Mouse (Mus musculus) megakaryocyte progenitor cell, adult 5-6 weeks (primary cell): ENCODE measurements around the gene Med27. TPM values are rescaled to one million over a fixed set of nuclear protein-coding genes. Genes with fewer than 3 reads are reported as not detected.

Experiments used
- ATAC-seq: replicated peaks from 2 replicates; pipeline ENCODE4 v1.8.0; 2016; ENCODE audit warnings: mild to moderate bottlenecking, moderate TSS enrichment, inconsistent platforms; ENCODE audit not compliant: poor library complexity
- total RNA-seq, 2 experiments: library from RNA; stranded (forward) in 1 of 2; stranded (reverse) in 1 of 2; fragments of 157-497, 149-512 nt in 1 of 2; fragments of 200-1000 nt in 1 of 2; gene quantifications; 2 replicates each; pipeline versions ENCODE4 v1.2.3 to v1.2.4; 2015 to 2017

Gene Med27
- total RNA-seq, 2 experiments from 2014 or later, result 15.5 to 40.7 TPM

DNA sequence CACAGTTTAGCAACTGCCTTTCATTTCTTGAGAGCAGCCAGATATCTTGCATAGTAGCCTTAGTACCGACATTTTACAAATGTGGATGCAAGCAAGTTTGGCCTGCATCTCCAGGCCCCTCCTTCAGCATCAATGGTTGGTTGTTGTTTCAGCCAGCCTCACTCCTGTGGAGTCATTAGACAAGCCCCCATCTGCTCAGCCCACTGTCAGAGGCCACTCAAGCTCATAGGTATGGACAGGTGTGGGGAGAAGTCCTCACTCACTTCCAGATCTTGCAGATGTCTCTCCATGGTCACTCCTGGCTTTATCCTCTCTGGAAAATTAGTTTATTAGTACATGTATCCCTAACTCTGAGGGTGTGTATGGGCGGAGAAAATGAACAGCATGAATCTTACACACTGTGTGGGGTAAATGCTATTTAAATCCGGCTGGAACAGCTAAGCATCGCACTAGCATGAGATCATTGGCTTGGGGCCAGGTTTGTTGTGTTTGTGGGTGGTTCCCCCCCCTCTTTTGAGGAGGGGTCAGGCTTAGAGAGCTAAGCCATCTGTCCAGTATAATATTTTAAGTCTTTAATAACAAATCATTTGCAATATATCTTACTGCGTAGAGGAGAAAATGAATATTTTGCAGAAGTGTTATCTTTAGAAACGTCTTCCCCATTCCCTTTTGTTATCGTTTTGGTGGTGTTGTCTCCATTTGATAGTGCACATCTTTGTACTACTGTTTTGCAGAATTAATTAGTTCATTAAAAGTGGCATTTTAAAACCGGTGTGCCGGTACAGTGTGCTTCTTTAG, 118.4 kb downstream of the Med27 start:
- ATAC-seq, result no peak

DNA sequence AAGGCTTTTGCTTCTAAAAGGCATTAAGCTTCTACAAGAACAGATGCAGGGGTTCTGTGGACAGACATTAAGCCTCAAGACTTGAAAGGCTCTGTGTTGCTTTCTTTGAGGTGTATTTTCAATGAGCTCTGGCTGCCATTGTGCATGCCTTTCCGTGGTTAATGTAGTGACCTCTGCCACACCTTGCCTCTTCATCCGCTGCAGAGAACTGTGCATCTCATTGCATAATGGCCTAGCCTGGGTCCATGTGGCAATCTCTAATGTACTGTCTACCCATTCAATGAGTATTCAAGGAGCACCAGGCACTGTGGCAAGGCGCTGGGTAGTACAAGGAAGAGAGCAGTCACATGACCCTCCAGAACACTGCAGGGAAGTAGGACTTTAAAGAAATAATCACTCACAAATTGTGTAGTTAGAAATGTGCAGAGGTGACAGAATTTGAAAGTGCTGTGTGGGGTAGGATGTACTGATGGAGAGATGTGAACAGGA, 119.1 kb downstream of the Med27 start:
- ATAC-seq, result peak; percentile 82

DNA sequence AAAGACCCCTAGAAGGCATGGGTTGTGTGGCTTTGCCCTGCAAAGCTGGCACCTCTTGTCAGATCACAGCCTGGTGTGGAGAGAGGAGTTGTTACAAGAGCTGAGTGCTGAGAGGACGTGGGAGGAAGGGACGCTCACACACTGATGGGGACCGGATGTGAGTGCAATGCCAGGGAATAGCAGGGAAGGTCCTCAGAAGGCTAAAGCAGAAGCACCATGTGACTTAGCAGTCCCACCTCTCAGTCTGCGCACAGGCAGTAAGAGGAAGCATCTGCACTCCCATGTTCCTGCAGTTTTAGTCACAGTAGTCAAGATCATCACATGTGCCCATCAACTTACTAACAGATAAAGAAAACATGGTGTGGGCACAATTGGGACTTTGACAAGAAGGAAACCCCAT, 119.8 kb downstream of the Med27 start:
- ATAC-seq, result peak; percentile 52

DNA sequence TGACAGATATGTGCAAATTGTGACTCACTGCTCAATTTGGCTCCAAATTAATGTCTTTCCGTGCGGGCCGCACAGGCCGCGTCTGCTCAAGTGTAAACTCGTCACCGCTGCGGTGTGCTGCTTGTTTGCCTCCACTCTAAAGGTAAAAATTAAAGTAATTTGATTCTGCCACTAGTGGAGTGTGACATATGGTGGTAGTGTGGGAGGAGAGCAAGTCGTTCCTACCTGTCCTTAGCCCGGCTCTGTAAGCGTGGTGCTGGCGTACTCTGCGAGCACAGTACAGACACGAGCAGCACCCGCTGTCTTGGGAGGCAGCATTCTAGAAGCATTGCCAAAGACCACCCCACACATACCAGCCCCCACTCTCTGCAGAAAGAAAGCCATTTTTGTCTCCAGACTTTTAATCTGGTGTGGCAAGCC, 121.9 kb downstream of the Med27 start:
- ATAC-seq, result no peak

DNA sequence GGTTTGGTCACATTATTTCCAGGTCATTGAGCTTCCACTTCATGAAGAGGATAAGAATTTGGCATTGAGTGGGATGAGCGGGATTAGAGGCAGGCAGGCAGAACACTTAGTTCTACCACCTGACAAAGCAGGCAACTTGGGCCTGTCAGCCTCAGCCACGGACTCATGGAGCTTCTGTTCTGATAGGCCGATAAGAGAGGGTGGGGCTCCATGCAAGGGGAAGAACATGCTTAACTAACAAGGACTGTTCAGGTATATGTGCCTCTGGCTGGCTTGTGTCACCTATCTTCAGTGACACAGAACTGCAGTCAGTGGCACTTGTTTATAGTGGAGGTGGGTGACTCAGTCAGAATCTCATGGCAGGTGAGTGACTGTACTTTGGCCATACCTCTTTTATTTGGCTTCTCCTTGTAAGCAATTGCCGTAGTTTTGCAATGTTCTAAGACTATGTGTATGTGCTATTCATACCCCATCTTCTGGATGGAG, 126.4 kb downstream of the Med27 start:
- no peak for ATAC-seq

DNA sequence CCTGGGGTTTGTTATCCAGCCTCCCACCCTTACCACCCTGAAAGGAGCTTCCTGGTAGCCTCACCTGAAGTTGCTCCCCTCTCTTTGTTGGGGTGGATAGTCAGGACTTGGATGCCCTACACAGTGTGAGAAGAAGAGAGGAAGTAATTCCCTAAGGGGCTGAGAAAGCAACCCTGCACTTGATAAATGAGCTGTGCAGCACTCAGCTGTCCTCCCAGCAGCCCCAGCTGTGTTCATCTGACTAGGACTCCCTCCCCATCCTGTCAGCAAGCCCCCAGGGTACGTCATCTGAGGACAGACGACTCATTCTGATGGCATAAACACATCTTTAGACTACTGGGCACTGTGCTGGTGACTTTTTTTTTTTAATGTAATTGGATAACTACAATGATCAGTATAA, 127.3 kb downstream of the Med27 start:
- no peak for ATAC-seq

DNA sequence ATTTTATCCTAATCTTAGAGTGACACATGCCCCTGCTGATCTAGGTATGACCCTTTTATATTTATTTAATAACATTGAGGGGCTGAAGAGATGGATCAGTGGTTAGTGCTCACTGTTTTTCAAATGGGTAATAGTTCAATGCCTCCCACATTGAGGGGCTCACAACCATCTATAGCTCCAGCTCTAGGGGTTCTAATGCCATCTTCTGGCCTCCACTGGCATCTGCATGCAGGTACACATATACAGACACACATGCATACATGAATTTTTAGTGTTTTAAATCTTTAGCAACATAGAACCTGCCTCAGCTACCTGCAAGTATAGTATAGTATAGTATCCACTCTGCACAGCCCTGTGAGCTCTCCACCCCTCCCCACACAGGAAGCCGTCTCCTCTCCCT, 130.1 kb downstream of the Med27 start:
- no peak for ATAC-seq

DNA sequence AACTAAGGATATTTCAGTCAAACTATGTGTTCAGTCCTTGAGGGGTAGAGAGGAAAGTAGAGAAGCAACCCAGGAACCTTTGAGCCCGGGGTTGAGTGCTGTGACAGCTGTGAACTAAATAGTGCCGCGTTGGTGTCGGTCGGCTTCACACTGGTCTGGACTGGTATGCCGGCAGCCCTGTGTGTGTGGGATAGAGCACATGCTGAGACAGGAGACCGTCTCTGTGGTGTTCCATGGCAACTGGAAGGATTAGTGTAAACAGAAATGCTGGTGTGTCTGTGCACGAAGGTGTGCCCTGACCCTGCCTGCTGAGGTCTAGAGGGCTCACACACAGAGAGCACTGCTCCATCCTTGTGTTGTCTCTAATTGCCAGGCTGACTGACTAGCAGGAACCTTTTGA, 135.2 kb downstream of the Med27 start:
- no peak for ATAC-seq

DNA sequence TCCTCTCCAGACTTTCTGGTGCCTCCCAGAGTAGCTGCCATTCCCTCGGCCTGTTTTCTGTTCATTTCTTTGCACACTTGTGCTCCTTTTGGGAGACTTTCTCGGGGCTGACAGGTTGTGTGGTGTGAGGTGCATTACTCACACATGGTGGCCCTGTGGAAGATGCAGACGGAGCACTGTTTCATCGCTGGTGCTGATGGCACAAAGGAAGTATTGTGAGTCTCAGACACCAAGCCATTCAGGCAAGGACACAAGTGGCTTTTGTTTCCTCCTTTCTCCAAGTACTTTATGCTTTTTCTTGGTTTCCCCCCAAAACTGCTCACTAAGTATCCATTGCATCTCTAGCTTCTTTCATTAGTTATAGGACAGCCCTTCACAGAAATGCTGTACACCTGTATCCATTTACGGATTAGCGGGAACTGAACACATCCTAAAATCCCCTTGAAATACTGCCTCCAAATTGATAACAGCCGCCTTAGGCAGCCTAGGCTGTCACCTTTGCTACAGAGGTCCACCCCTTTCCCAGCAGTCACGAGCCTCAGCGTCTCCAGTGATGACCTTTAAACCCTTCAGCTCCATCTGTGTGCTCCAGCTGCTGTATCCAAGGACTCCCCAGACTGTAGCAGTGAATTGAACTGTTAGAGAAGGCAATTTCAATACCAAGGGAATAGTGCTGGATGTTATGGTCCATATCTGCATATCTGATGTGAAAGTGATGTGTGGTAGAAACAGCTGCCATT, 136.5 kb downstream of the Med27 start:
- no peak for ATAC-seq

DNA sequence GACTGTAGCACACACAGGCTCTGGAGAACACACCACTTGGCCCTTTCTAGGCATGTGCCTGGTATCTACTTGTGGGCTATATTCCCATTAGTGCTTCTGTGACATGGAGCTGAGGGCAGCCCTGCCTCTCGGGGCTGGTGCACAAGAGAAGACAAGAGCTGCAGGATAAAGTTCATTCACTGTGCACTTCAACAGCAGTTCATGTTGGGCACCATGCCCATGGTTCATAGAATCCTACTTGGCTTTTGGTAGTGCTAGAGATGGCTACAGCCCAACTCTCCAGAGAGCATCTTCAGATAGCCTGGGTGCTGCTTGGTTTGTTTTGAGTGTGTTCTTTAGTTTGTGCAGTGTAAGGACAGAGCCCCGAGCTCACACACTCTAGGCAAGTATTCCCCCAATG, 138.9 kb downstream of the Med27 start:
- no peak for ATAC-seq

DNA sequence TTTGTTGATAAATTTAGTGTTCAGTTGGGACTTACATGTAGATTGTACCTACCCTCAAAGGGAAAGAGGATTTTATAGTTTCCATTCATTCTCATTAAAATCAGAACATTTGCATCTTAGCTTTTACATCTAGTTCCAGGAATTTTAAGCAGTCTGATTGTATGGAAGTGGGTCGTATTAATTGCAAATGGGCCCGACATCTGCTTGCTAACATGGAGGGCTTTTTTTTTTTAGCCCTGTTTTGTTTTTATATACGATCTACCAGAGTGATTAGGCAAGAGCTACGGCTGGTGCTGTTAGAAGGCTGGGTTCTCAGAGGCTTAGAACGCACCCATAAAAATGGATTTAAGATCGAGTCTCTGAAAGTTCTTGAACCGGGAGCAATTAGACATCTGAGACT, 139.9 kb downstream of the Med27 start:
- ATAC-seq, result no peak

DNA sequence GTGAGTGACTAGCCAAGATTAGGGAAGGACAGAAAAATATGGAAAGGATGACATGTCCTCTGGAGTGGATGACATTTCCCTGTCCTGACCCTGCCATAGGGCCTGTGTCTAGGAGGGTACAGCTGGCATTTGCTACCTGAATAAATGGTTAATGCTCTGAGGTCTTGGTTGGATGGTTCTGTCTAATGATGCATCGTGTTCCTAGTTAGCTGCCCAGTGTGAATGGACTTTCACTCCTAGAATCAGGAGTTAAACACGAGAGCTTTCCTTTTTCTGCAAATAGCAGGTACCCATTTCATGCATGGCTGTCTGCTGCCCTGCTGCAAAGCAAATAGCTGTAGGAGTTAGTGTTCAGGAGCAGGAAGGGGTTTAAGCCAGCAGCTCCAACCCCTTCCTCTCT, 141.0 kb downstream of the Med27 start:
- no peak for ATAC-seq

DNA sequence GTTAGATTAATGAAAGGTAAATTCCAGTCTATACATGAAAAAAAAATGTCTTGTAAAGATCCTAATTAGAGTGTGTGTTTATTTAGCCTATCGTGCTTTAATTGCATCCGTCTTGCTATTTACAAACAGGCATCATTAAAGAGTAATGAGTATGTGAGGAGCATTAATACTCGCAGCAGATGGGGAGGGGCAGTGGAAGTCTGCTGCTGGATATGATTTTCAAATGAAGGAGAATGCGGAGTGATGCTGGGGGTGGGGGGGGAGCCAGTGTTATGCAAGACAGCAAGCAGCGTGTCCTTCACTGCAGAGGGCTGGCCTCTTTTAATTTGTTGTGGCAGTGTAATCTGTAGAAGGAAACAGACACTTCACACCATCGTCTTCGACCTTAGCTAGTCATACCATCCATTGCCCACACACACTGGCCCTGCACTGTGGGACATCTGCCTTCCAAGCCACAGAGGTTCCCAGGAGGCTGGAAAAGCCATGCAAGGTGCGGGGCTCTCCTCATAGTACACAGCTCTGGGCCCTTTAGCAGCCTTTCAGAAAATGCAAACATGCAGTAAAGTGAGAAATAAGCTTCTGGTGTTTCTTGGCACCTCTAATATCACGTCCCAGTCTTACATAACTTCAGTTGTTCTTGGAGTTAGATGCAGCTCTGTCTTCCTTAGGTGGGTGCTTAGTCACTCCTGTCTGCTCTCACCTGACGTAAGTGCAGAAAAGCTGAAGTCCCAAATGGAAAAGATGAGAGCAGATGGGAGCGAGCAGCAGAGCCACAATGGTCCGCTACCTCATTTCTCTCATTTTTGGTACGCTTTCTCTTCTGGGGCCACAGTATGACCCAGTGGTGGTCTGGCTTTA, 142.0 kb downstream of the Med27 start:
- no peak for ATAC-seq

DNA sequence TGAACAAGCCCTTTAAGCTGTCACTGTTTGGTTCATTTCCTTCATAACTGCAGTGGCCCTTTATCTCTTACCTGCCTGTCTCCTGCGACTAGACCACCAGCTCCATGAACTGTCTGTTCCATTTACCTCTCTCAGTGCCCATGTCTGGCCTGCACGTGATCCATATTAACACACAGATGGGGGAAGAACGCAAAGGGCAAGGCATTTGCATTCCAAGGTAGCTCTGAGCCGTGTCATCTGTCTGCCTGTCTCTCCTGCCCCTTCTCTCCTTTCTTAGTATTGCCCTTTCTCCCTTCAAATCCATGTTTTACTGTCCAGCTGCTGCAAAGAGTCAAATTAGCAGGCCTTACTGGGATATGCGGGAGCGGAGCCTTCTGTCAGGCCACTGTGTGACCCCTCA, 145.0 kb downstream of the Med27 start:
- ATAC-seq, result no peak

DNA sequence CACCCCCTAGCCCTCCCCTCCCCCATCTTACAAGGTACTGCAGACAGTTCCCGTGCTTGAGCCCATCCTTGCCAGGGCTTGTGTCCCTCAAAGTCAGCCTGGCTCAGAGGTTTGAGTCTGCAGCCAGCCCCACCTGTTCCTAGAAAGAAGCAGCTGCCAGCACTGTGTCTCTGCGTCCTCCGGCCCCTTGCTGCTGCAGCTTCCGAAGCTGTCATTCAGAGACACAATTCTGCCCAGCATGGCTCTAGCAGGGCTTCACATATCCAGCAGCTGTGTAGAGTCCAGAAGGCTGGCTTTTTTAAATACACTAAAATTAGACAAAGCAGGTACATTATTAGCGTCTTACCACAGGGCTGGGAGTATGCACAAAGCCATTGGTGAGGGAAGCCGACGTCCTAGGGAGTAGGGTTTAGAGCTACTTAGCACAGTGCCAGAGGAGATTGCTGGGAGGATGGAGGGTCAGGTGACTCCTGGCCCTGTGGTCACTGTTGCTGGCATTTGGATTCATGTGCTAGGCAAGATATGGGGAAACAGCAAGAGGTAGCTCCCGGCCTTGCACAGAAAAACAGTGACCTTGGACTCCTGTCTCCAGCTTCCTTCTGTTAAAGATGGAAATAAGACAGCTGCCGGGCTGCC, 146.9 kb downstream of the Med27 start:
- ATAC-seq, result no peak

DNA sequence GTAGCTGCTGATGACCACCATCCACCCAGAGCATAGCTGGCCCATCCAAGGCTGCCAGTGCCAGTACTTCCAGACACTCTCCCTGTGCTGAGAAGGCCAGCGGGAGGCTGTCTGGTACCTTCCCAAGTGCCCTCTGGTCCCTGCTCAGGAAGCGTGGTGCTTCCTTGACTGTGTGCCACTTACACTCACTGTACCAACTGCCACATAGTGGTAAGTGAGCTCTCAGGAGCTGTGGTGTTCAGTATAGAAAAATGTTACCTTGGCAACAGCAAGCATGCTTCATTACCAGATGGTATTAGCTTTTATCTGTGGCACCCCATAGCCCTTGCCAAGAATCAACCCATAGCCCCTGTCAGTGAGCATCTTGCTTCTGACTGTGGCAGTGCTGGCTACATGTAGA, 148.7 kb downstream of the Med27 start:
- ATAC-seq, result no peak

DNA sequence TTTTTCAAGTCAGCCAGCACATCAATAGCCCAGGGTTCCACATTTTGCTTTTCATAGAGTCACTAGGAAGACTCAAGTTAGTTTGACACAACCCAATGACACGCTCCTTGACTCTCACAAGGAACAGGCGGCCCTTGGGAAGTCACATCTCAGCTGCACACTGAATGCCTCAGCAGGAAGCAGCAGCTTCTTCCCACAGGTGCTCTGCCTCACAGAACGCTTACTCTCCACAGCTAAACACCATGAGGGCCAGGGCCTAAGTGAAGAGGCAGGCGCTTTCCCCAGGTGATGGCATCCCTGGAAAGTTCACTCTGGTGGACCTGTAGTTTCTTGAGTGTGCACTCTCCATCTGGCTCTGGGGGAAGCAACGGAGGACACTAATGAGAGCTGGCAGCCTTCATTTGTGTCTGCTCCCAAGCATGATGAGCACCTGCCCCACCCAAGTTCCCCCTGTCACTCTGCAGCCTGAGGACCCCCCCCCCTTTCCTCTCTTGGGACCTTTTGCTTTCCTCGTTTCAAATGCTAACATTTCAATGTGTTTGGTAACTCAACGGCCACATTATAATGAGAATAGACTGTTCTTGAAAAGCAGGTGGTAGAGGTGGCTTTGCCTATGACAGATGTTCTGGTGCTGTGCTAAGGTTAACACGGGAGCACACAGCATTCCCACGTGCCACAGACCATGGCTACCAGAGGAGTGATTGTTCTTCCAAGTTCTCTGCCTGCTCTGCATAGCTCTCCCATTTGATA, 154.2 kb downstream of the Med27 start:
- no peak for ATAC-seq

DNA sequence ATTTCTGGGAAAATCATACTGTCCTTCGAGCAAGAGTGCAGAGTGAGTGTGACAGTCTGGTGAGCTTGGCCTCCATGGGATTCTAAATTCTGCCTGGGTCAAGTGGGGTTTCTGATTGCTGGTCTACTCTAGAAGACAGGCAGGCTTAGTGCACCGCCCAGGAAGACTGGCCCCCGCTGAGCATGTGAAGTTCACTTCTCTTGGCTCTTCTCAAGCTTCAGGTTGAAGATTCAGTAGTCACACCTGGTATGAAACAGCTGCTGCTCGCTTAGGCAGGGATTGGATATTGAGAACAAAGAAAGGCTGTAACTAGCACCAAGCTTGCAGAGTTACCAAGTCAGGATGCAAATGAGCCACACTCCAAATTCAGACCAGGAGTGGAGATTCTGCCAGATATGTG, 154.8 kb downstream of the Med27 start:
- no peak for ATAC-seq

DNA sequence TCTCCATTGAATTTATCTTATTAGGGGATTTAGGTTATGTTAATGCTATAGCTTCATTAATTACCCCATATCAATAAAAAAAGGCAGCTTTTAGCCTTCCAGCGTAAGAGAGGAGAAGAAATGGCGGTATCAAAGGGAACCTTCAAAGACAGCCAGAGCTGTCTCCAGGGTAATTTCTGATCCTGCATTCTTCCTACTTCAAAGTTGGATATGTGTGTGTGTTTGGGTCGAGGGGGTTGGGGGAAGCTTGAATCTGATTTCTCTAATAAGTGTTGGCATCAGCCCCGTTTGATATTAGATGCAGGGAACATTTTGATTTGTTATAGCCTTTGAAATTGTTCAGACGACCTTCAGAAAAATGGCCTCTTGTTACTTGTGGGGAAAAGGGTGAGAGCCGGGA, 158.2 kb downstream of the Med27 start:
- no peak for ATAC-seq

DNA sequence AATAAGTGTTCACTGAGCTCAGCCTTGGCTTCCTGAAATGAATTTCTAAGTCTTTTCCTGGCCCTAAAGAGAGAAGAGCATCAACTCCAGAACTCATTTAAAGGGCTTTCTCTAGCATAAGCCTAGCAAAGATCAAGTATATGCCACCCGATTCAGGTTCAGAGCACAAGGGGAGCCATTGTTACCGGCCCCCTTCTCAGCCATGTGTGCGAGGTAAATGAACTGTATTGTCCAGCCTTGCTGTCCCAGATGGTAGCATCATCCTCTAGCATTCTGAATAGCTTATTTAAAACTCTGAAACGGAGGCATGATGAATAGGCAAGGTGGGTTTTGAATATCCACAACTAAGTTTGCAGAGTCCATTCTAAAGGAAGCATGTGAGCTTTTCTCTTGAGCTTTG, 159.8 kb downstream of the Med27 start:
- ATAC-seq, result no peak
